Mouse (Mus musculus) heart, adult 2 months (tissue): ENCODE measurements around the gene Trrap. TPM values are rescaled to one million over a fixed set of nuclear protein-coding genes. Genes with fewer than 3 reads are reported as not detected.
A peak's percentile ranks its signal among the peaks of the same experiment; 100 is the strongest.

Experiments used
- DNase-seq, 2 experiments: peaks; one replicate each; pipeline ENCODE4 v3.0.0; 2021
- H3K27ac ChIP-seq: fragments of 200-600 bp; 2 replicates; pipeline ENCODE4 v1.8.1; 2022
- H3K27me3 ChIP-seq: fragments of 200-500 bp; 2 replicates; pipeline ENCODE4 v1.6.1; 2012; ENCODE audit warnings: mild to moderate bottlenecking, low read length, inconsistent platforms, mixed read lengths; ENCODE audit not compliant: control insufficient read depth, insufficient read depth
- H3K36me3 ChIP-seq: fragments of 200-500 bp; 2 replicates; pipeline ENCODE4 v1.6.1; 2012; ENCODE audit warnings: low read length, inconsistent platforms; ENCODE audit not compliant: control insufficient read depth, insufficient read depth
- H3K4me1 ChIP-seq: fragments of 200-500 bp; 2 replicates; pipeline ENCODE4 v1.6.1; 2011; ENCODE audit warnings: low read length; ENCODE audit not compliant: control insufficient read depth, insufficient read depth
- H3K4me3 ChIP-seq: fragments of 200-600 bp; 2 replicates; pipeline ENCODE4 v1.8.1; 2022
- H3K79me2 ChIP-seq: fragments of 200-500 bp; replicated peaks from 2 replicates; pipeline ENCODE4 v1.6.1; 2012; ENCODE audit warnings: mild to moderate bottlenecking, inconsistent platforms, low read length, moderate library complexity, mixed read lengths; ENCODE audit not compliant: control insufficient read depth, insufficient read depth
- H3K9ac ChIP-seq: fragments of 200-500 bp; 2 replicates; pipeline ENCODE4 v1.6.1; 2012; ENCODE audit warnings: low read depth, mild to moderate bottlenecking, control low read depth, inconsistent platforms, low read length, mixed read lengths
- CTCF ChIP-seq: fragments of 200-600 bp; IDR thresholded peaks from 2 replicates; pipeline ENCODE4 v1.8.1; 2022; ENCODE audit warnings: antibody characterized with exemption, mild to moderate bottlenecking, moderate library complexity
- EP300 ChIP-seq: fragments of 200-500 bp; IDR thresholded peaks from 2 replicates; pipeline ENCODE4 v1.6.1; 2011; ENCODE audit warnings: low read depth, low read length, control low read depth; ENCODE audit not compliant: insufficient read depth
- POLR2A ChIP-seq: fragments of 200-500 bp; IDR thresholded peaks from 2 replicates; pipeline ENCODE4 v1.6.1; 2011; ENCODE audit warnings: mild to moderate bottlenecking, low read depth, low read length, control low read depth; ENCODE audit not compliant: insufficient read depth
- WGBS: fragments of 180-500 bp; shearing (Covaris S2); methylation state at CpG from one replicate; pipeline ENCODE4 v1.1.7; 2018; 5-methylcytosine and 5-hydroxymethylcytosine counted together
- intact Hi-C: fragments of 180-260 bp; cut with DNase I; formaldehyde crosslinking; loops from one replicate; pipeline ENCODE4 v1.15.1; 2025
- polyA plus RNA-seq: library from polyadenylated mRNA; depleted of rRNA; stranded (reverse); fragments of >200 nt; gene quantifications from 2 replicates; pipeline ENCODE4 v1.2.3, GENCODE M21; 2012
- total RNA-seq, 2 experiments: library from RNA; stranded (reverse); gene quantifications; 2 replicates each; pipeline ENCODE4 v1.2.3; 2021

Gene Trrap
- total and polyA plus RNA-seq, 3 experiments, result 35.3 to 52.4 (median 38.3) TPM

DNA sequence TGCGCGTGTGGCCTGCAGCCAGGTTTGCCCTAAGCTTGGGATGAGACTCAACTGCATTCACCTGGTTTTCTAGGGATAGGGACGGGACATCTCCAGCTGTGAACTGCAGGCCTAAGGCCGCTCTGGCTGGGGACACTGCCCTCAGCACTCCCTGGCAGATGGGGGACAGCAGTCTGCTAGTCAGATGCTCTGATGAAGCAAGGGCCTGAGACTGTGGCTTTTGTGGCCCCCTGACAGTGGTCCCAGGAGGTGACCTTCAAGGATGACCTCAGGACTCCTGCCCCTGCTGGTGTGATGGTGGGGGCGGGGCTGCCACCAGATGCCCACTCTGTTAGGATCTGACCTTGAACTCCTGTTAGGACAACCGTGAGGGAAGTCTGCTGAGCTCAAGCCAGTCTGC lies 107.7 kb downstream of the Trrap start:
- Histone ChIP-seq H3K4me1 (peaks cover 2% of the 10 kb centered on the region; the same call in 1 of the 2 replicates), H3K36me3 (no peaks in the 10 kb centered on the region), H3K4me3 (no peak overlapping the region), H3K9ac (no peak overlapping the region), H3K27ac (no peak overlapping the region), H3K79me2 (no peaks in the 10 kb centered on the region), H3K27me3 (no peaks in the 10 kb centered on the region)
- DNase-seq, result no peak
- intact Hi-C loops, result loop anchor here (5.0 kb wide), 3 partner anchors 38 to 92 kb away; partner anchors contain the start of gene Smurf1
- WGBS, result 96% methylated on average over 6 of the region's 6 CpGs
- TF ChIP-seq EP300 (no peak), CTCF (no peak), POLR2A (no peak)

DNA sequence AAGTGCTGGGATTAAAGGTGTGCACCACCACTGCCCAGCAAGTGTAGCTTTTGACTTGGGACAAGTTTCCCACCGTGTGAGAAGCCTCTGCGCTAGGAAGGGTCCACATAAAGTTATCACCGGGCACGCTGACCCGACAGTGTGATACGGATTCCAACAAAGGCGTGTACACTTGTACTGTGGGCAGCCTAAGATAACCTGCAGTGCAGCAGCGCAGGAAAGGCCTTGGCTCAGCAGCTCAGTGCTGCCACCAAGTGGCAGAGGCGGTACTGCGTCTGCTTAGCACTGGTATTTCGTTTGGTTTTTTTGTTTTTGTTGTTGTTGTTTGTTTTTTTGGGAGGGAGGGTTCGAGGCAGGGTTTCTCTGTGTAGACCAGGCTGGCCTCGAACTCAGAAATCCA lies 108.4 kb downstream of the Trrap start:
- Histone ChIP-seq H3K4me3 (no peak overlapping the region), H3K27me3 (no peaks in the 10 kb centered on the region), H3K4me1 (peaks cover 2% of the 10 kb centered on the region; the same call in 1 of the 2 replicates), H3K79me2 (no peaks in the 10 kb centered on the region), H3K27ac (no peak overlapping the region), H3K36me3 (no peaks in the 10 kb centered on the region), H3K9ac (no peak overlapping the region)
- DNase-seq, result peak; percentile 63 to 84
- intact Hi-C loops, result loop anchor here (5.0 kb wide), 3 partner anchors 39 to 91 kb away; partner anchors contain the start of gene Smurf1
- TF ChIP-seq EP300, result no peak
- no peak for TF ChIP-seq POLR2A
- TF ChIP-seq CTCF, result peak; percentile 100
- 3% methylated on average over 13 of the region's 13 CpGs for WGBS

DNA sequence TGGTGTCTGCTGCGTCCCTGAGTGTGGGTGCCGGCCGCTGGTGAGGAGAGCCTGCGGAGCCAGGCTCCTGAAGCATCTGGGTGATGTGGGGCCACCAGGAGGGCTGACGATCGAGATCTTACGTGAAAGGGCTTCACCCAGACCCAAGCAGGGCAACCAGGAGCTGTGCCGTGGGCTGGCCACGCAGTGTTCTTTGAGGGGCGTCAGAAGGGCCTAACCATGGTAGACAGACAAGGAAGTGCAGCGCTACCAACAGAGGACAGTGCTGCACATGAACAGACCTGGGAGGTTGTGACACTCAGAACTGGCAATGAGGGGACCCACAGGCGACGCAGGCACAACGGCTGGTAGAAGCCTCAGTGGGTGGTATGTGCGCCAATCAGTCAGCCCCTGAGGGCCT lies 109.5 kb downstream of the Trrap start:
- H3K79me2 ChIP-seq, result no peaks in the 10 kb centered on the region
- DNase-seq, result no peak
- WGBS, result 95% methylated on average over 15 of the region's 15 CpGs
- peaks cover 2% of the 10 kb centered on the region; the same call in 1 of the 2 replicates for H3K4me1 ChIP-seq
- H3K27ac ChIP-seq, result no peak overlapping the region
- no peak for TF ChIP-seq CTCF
- no peak for TF ChIP-seq POLR2A
- no peak for TF ChIP-seq EP300
- H3K36me3 ChIP-seq, result no peaks in the 10 kb centered on the region
- intact Hi-C loops, result loop anchor here (5.0 kb wide), 3 partner anchors 40 to 90 kb away; partner anchors contain the start of gene Smurf1
- no peaks in the 10 kb centered on the region for H3K27me3 ChIP-seq
- no peak overlapping the region for H3K4me3 ChIP-seq
- H3K9ac ChIP-seq, result no peak overlapping the region

DNA sequence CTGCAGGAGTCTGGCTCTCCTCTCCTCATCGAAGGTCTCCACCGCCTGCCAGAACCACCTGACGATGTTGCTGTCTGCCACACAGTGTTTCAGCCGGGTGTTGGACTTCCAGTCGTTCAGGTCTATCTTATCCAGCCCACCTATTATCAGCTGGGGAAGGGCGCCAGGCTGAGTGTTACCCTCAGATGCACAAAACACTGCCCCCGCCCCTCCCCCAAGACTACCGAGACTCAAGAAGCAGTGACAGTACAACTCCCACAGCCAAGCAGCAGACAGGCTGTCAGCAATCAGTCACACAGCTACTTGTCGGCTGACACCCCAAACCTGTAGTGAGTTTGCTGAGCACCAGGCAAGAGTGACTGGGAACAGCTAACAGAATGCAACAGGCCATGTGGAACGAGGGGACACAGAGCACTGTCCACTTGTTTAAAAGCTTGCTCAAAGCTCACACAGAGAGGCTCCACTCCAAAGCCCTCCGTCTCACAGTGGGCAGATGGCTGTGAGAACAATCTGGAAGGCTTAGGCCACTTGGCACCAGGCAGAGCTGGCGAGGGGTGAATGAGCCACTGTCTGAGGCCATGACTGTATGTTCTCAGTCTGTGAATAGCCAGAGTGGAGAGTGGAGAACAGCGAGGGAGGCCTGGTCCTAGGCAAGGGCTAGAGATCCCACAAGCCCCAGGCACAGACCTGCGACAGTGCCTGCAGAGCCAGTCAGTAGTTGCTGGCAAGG lies 114.3 kb downstream of the Trrap start:
- intact Hi-C loops, result no loop called here
- H3K4me3 ChIP-seq, result no peak overlapping the region
- no peaks in the 10 kb centered on the region for H3K4me1 ChIP-seq
- H3K27ac ChIP-seq, result no peak overlapping the region
- no peaks in the 10 kb centered on the region for H3K79me2 ChIP-seq
- no peaks in the 10 kb centered on the region for H3K27me3 ChIP-seq
- 71% methylated on average over 14 of the region's 14 CpGs for WGBS
- DNase-seq, result no peak
- no peaks in the 10 kb centered on the region for H3K36me3 ChIP-seq
- TF ChIP-seq EP300 (no peak), POLR2A (no peak), CTCF (no peak)
- no peak overlapping the region for H3K9ac ChIP-seq

DNA sequence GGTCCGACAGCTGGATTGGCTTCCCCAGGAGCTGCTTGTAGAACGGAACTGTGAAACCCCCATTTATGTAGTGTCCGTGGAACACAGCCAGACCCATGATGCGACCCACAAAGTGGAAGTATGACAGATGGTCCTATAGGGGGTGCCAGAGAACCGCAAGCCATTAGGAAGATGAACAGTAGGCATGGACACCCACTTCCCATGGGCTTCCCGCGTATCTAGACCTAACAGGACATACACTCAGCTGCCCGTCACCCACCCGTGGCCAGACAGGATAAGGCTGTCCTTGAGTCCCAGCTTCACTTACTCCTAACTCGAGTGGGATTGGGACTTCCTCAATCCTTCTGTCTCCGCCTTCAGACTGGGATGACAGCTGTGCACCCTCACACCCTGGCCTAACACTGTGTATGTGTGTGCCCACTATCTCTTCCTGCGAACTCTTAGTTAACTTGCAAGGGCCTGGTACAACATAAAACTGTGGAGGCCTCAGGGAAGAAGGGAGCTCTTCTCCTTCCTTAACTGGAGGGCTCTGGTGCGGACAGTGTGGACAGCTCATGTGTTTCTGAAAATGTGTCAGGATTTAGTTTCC lies 117.2 kb downstream of the Trrap start:
- no peaks in the 10 kb centered on the region for H3K27me3 ChIP-seq
- no peak overlapping the region for H3K9ac ChIP-seq
- H3K4me3 ChIP-seq, result no peak overlapping the region
- no peaks in the 10 kb centered on the region for H3K4me1 ChIP-seq
- intact Hi-C loops, result loop anchor here (2.0 kb wide), 1 partner anchor 104 kb away; no protein-coding TSS in a partner anchor
- DNase-seq, result no peak
- WGBS, result 63% methylated on average over 13 of the region's 13 CpGs
- no peaks in the 10 kb centered on the region for H3K79me2 ChIP-seq
- TF ChIP-seq EP300, result no peak
- peak; percentile 64 for TF ChIP-seq CTCF
- H3K36me3 ChIP-seq, result no peaks in the 10 kb centered on the region
- no peak overlapping the region for H3K27ac ChIP-seq
